Mouse (Mus musculus) adrenal gland, adult 18-20 months (tissue): ENCODE measurements at regions not wholly inside any gene's neighbourhood (a gene's known extent, or its start where the extent isn't known, plus 50 kb on each side); places are given as distances from the start of the nearest gene placed in this dataset.

Experiments
- DNase-seq, 2 experiments: peaks; one replicate each; pipeline ENCODE4 v3.0.0; 2021 to 2022; ENCODE audit warnings: low spot score in 2 of 2

DNA sequence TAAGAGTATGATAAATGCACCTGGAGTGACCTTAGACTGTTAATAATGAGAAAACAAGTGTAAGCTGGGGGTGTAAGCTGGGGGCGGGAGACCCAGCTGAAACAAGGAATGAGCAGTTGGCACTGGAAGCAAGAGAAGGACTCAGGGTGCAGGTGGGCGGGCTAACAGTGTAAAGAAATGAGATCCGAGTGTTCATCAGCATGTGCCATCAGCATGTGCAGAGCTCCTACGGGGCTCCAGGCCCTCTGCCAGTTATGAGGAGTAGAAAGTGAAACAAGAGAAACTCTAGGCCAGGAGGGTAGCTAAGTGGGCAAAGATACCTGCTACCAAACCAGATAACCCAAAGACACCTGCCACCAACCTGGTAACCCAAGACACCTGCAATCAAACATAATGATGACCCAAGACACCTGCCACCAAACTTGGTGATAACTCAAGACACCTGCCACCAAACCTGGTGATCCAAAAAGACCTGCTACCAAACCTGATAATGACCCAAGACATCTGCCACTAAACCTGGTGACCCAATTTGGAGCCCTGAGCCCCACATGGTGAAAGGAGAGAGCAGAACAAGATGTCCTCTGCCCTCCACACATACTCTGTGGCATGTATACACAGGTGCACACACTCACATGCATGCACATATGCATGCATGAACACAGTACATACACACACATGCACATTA lies 120.1 kb upstream of the Ctnnb1 start:
- DNase-seq = no peak

GRCm38 (mm10) chr9:120811522-120811921 lies 117.5 kb upstream of the Ctnnb1 start:
- DNase-seq = no peak

DNA sequence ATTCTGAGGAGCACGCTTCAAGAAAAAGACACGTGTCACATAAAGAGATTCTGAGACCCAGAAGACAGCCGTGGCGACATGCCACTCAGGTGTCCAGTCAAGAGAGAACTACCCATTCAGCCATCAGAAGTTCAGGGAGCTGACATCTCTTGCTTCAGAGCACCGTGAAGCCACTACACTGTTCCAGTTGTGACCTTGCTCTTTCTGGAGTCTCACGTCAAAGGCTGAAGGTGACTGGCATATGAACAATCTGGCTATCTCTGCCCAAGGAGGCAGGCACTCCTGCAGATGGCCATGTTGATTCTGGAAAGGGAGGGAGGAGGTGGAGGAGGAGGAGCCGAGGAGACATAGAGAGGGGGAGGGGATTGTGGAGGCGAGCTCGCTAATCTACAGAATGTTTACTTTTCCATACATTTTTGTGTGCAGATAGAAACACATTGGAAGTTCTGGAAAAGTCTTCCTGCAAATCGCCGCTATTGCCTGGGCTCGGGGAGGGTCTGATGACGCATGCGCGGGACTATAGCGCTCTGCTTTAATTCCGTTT lies 116.3 kb upstream of the Ctnnb1 start:
- DNase-seq = no peak

DNA sequence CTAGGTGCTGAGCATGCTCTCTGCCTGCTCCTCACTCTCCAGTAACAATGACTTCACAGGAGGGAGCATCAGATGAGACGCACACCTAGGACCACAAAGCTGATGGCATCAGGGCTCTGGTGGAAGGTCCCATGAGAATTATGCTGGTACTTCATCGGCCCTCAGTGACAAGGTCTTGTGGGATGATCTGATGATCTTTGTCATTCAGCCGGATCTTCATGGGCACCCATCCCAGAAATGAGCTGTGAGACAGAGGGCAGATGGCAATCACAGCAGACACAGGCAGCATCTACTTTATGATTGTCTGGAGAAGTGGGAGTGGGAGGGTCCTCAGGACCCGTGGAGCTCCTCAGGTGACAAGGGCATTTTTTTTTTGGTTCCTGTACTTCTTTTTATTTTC lies 114.7 kb upstream of the Ctnnb1 start:
- no peak for DNase-seq

DNA sequence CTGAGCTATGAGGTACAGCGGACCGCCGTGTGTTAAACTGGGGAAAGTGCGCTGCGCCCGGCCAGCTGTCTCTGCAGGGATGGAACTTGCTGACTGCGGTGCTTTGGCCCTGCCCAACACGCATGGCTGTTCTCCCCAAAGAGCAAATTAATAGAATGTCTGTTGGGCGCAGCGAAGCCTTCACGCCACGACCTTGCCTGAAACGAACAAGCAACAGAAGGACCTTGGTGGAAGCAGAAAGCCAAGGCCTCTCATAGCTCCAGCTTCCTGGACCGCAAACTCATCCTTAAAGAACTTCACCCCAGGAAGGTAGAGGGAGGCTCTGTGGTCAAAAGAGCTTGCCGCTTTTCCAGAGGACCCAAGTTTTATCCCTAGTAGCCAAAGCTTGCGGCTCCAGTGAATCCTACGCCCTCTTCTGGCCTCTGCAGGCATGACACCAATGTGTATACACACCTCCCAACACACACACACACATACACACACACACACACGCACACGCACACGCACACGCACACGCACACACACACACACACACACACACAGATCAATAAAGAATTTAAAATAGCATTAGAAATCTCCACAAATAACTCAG lies 110.2 kb upstream of the Ctnnb1 start:
- DNase-seq = no peak

GRCm38 (mm10) chr9:120820892-120821291 lies 108.1 kb upstream of the Ctnnb1 start:
- no peak for DNase-seq

- DNase-seq = no peak
Observed at GRCm38 (mm10) chr9:120823397-120823796, 105.6 kb upstream of the Ctnnb1 start.

DNA sequence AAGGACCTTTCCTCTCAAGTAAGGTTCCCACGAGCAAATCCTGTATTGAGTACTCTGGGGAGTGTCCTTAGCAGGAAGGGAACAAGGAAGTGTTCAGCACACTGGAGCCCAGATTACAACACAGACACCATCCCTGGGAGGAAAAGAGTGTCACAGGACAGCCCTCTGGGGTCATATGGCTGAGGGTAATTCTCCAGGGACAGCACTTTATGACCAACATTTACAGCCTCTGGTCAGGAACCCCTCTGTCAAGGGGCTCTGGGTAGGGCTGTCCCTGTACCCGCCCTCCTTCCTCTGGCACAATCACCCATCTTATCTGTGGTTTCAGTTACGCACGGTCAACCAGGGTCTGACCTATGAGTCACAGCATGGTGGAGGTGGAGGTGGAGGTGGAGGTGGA lies 102.8 kb upstream of the Ctnnb1 start:
- no peak for DNase-seq

GRCm38 (mm10) chr9:120830526-120830925 lies 98.5 kb upstream of the Ctnnb1 start:
- peak; percentile 70 to 81 for DNase-seq

GRCm38 (mm10) chr9:120834166-120834565 lies 94.8 kb upstream of the Ctnnb1 start:
- no peak for DNase-seq

- no peak for DNase-seq
Observed at GRCm38 (mm10) chr9:120835621-120836020, 93.4 kb upstream of the Ctnnb1 start.

GRCm38 (mm10) chr9:120837431-120838150 lies 91.4 kb upstream of the Ctnnb1 start:
- no peak for DNase-seq

DNA sequence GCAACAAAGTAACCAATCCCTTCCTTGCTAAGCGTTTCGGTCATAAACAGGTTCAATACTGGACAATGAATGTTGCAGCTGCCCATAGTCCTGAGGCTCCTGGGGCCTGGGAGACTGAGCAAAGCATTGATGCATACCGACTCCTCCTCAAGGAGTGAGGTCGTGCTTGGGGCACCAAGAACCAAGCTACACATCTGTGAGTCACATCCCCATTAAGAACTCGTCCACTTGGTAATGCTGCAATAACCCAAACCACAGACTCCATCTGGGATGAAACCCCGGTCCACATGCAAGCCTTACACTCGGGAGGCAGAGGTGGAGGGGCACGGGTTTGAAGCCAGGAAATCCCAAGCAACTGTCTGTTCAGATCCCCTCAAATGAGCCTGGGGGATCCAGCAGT lies 85.3 kb upstream of the Ctnnb1 start:
- DNase-seq = no peak

- no peak for DNase-seq
Observed at GRCm38 (mm10) chr9:120845538-120845937, 83.5 kb upstream of the Ctnnb1 start.

GRCm38 (mm10) chr9:120847649-120848048 lies 81.4 kb upstream of the Ctnnb1 start:
- no peak for DNase-seq

GRCm38 (mm10) chr9:120848962-120849361 lies 80.1 kb upstream of the Ctnnb1 start:
- DNase-seq = no peak

- DNase-seq = no peak
Observed at GRCm38 (mm10) chr9:120850092-120850491, 78.9 kb upstream of the Ctnnb1 start.

GRCm38 (mm10) chr9:120851914-120852313 lies 77.1 kb upstream of the Ctnnb1 start:
- DNase-seq = no peak

DNA sequence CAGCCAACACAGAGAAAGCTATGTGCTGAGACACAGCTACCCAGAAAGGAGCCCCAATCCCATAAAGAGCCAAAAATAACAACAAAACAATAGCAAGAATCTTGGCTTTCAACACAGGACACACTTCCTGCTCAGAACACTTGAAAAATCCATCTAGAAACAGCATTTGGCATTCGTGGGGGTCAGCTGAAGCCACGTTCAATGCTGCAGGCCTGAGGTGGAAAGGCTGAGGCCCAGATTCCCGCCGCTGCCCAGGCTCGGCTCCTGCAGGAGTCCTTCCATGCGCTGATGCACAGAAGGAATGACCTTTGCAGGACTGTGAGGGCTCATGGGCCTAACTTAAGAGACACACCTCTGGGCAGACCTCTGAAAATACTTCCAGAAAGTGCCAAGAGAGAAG lies 76.4 kb upstream of the Ctnnb1 start:
- no peak for DNase-seq

GRCm38 (mm10) chr9:120853032-120853597 lies 75.9 kb upstream of the Ctnnb1 start:
- no peak for DNase-seq

- no peak for DNase-seq
Observed at GRCm38 (mm10) chr9:120854351-120854750, 74.7 kb upstream of the Ctnnb1 start.
